Mouse (Mus musculus) left cerebral cortex, postnatal 14 days (tissue): ENCODE data around the gene Gm45711. TPM values are rescaled to one million over a fixed set of nuclear protein-coding genes. Genes with fewer than 3 reads are reported as not detected.

Source experiments
- DNase-seq, 2 experiments: peaks; one replicate each; pipeline ENCODE4 v3.0.0; 2021 to 2022; ENCODE audit warnings: low spot score in 2 of 2, mixed read lengths in 1 of 2
- intact Hi-C: fragments of 180-260 bp; cut with DNase I; formaldehyde crosslinking; loops from one replicate; pipeline ENCODE4 v1.15.1; 2025
- total RNA-seq, 2 experiments: library from RNA; stranded (reverse); gene quantifications; 2 replicates each; pipeline ENCODE4 v1.2.3; 2021

Gm45711 gene
- total RNA-seq, 2 experiments from 2014 or later = not detected

GRCm38 (mm10) chr8:104250439-104251367 lies 59.2 kb downstream of the Gm45711 start, which contains the start of gene Cklf:
TSS of gene Cklf (plus strand) at chr8:104250861.
- peak; percentile 47 to 80 for DNase-seq
- intact Hi-C loops = loop anchor here (5.0 to 10.0 kb wide), 2 partner anchors 192 to 324 kb away; partner anchors contain the start of gene Dync1li2

DNA sequence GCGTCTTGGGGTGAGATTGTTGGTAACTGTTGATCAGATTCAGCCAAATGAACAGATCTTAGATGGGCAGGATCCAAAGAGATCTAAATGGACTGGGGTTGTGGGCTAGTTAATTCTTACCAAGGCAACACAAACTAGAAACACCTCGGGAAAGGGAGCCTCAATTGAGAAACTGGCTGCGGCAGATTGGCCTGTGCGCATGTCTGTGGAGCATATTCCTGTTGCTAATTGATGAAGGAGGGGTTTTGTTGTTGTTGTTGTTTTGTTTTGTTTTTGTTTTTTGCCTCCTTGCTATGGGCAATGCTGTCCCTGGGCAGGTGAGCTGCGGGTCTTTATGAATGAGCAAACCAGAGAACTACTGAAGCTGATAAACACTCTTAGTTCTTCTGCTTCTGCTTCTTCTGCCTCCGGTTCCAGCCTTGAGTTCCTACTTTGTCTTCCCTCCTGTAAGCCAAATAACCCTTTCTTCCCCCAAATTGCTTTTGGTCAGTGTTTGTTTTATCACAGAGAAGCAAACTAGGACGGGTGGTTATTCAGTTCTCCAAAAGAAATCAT lies 60.4 kb downstream of the Gm45711 start:
- DNase-seq = no peak
- intact Hi-C loops = loop anchor here (5.0 kb wide), 1 partner anchor 93 kb away; no protein-coding TSS in a partner anchor

- intact Hi-C loops = loop anchor here (5.0 kb wide), 1 partner anchor 94 kb away; no protein-coding TSS in a partner anchor
- peak; percentile 78 to 79 for DNase-seq
These were observed 61.6 kb downstream of the Gm45711 start, which contains the start of gene Tk2 for GRCm38 (mm10) chr8:104248276-104248675. TSS of gene Tk2 (minus strand) at chr8:104248558.

DNA sequence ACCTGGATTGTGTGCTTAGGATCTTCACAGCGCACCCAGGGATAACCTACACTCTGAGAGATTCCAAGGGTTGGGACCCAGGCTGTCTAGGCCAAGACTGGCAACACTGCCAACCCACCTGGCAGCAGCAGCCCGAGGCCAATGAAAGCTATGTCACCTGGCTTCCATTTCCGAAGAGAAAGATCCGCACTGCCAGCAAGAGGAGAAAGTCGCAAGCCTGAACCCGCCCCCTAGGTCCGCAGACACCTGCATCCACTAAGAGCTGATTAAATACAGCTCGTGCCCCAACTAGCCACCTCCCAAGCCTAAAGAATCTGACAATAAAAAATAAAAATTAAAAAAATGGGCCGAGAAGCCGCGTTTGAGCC lies 62.0 kb downstream of the Gm45711 start:
- intact Hi-C loops = loop anchor here (5.0 kb wide), 1 partner anchor 94 kb away; no protein-coding TSS in a partner anchor
- DNase-seq = peak in 1 of 2 experiments; percentile 26

- intact Hi-C loops = loop anchor here (5.0 kb wide), 1 partner anchor 95 kb away; no protein-coding TSS in a partner anchor
- no peak for DNase-seq
These were observed 62.6 kb downstream of the Gm45711 start for GRCm38 (mm10) chr8:104247054-104247907.

GRCm38 (mm10) chr8:104246621-104247020 lies 63.3 kb downstream of the Gm45711 start:
- DNase-seq = no peak
- intact Hi-C loops = loop anchor here (5.0 kb wide), 1 partner anchor 96 kb away; no protein-coding TSS in a partner anchor

DNA sequence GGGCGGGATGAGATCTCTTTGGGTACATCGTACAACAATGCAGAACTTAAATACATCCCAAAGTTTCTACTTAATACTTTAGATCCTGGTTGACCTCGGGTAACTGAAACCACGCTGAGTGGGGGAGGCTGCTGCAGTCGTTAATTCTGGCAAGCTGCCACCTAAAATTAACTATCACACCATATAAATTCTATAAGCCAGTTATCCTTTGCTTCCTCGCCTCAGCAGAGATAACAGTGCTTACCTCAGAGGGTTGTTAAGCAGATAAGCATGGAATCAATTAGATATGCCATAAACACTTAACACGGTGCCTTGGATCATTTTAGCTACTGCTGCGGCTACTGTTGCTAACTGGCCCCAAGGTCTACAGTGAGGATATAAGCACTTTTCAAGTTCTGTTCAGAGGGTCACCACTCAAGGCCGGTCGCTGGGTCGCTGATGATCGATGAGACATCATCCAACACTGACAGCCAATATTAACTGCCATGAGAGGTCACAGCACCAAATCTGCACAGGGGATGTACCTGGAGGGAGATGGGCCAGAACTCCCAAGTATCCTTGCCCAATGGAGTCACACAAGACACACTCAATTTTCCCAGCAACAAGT lies 67.7 kb downstream of the Gm45711 start:
- DNase-seq = no peak
- intact Hi-C loops = no loop called here

DNA sequence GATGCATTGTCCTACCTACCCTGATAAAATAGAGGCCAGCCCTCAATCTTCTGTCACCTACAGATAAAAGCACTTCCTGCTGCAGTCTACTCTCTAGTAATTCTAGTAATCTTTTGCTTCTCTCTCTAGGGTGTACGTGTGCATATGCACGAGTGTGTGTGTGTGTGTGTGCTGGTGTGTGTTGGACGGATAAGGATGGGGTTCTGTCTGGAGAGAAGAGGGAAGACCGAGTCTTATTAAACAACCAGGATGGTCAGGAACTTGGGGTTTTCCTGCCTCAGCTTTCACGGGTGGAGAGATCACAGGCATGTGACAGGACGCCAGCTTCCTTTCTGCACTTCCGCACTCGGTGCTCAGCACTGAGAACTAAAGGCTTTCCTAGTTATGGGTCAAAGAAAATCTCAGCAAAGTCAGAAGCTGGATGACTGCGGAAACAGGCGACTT lies 70.4 kb downstream of the Gm45711 start:
- intact Hi-C loops = no loop called here
- no peak for DNase-seq

DNA sequence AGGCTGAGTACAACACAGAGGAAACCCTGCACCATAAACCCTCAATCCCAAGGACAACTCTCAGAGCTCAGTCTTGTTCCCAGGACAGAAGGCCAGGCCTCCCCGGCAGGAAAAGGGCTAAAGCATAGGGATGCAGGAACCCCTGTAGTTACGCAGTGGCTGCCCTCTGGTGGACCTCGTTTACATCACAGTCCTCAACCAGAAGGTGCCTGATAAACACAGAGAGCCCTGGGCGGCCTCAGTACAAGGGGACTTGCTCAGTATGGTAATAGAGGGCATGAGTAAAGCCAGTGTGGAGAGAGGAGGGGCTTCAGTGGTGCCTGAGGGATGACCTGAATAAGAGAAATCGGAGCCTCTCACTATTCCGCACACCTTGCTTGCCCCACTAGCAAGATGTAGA lies 75.3 kb downstream of the Gm45711 start:
- peak in 1 of 2 experiments; percentile 29 for DNase-seq
- intact Hi-C loops = no loop called here

DNA sequence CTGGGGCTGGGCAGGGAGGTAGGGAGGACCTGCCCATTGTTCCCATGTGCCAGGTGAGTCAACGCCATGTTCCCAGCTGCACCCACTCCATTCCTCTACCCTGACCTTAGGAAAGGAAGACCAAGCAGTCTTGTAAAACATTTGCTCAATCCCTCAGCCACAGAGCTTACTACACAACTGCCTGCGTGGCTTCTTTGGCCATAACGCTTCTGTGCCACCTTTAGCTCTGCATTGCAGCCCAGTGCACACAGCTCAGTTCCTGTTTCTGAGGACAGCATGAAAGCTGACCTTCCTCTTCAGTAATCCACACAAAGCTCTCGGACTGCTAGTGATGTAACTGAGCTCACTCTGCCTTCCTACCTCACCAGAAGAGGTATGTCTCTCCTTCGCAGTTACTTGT lies 77.0 kb downstream of the Gm45711 start:
- intact Hi-C loops = no loop called here
- DNase-seq = no peak

DNA sequence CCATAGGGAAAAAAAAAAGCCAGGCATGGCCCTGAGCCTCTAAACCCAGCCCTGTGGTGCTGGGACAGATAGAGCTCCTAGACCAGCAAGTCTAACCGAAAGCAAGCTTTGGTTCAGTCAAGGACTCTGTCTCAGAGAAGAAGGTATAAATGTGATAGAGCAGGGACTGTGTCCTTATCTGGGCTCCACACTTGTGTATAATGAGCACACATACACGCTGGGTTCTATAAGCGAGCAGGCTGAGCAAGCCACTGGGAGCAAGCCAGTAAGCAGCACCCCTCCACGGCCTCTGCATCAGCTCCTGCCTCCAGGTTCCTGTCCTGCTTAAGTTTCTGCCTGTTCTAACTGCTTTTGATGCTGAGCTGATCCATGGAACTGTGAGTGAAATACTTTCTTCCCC lies 77.8 kb downstream of the Gm45711 start:
- no peak for DNase-seq
- intact Hi-C loops = no loop called here

Other genes starting within 250 kb of the Gm45711 start
- gene Cdh5, start 208.5 kb downstream of the Gm45711 start, total RNA-seq = 10 to 100 TPM; 16.4 to 17.4 TPM
- gene Bean1, start 139.6 kb downstream of the Gm45711 start, total RNA-seq = 10 to 100 TPM; 13.8 to 15.4 TPM
- 10 to 100 TPM; 37.3 to 39.9 TPM for gene Tk2, start 61.5 kb downstream of the Gm45711 start, total RNA-seq
- 1 to 10 TPM; 8.7 to 8.9 TPM for gene Cklf, start 59.2 kb downstream of the Gm45711 start, total RNA-seq
- not detected for gene Cmtm2a, start 16.9 kb downstream of the Gm45711 start, total RNA-seq
- not detected for gene Cmtm1, start 64 bp upstream of the Gm45711 start, total RNA-seq
- gene Gm11020, start 11.5 kb upstream of the Gm45711 start, total RNA-seq = not detected
- gene Cmtm2b, start 12.1 kb upstream of the Gm45711 start, total RNA-seq = not detected
- gene Cmtm3, start 29.3 kb upstream of the Gm45711 start, total RNA-seq = 10 to 100 TPM; 12.2 to 21.8 TPM
- 10 to 100 TPM; 71.3 to 72.9 TPM for gene Cmtm4, start 85.7 kb upstream of the Gm45711 start, total RNA-seq
- gene Dync1li2, start 133.0 kb upstream of the Gm45711 start, total RNA-seq = 100 to 1,000 TPM; 254 to 257 TPM
- 1 to 10 TPM; 1.0 to 1.6 TPM for gene Terb1, start 199.8 kb upstream of the Gm45711 start, total RNA-seq
- 10 to 100 TPM; 50.1 to 52.2 TPM for gene Nae1, start 224.6 kb upstream of the Gm45711 start, total RNA-seq
- gene Car7, start 224.6 kb upstream of the Gm45711 start, total RNA-seq = 10 to 100 TPM; 28.9 to 36.4 TPM